Mouse (Mus musculus) liver, embryonic 11.5 days (tissue): ENCODE data around the gene Olfr1513. TPM values are rescaled to one million over a fixed set of nuclear protein-coding genes. Genes with fewer than 3 reads are reported as not detected.

Source experiments
- polyA plus RNA-seq: library from polyadenylated mRNA; unstranded; fragments of >200 nt; fragmentation: Nextera tagmentation; extraction: Ambion mirVana; gene quantifications from 2 replicates; pipeline ENCODE4 v1.2.1, GENCODE M21; 2014

Gene Olfr1513
- polyA plus RNA-seq, 1 experiment from 2014 or later: not detected

Other genes starting within 250 kb of the Olfr1513 start
- gene Rpgrip1, start 245.7 kb downstream of the Olfr1513 start, polyA plus RNA-seq: 103 and 111 TPM in 2 replicates
- gene Supt16, start 159.0 kb downstream of the Olfr1513 start, polyA plus RNA-seq: 52.1 and 58.6 TPM in 2 replicates
- 34.5 and 38.0 TPM in 2 replicates for gene Chd8, start 98.6 kb downstream of the Olfr1513 start, polyA plus RNA-seq
- 35.7 and 44.6 TPM in 2 replicates for gene Tox4, start 77.3 kb downstream of the Olfr1513 start, polyA plus RNA-seq
- 9.8 and 10.6 TPM in 2 replicates for gene Rab2b, start 76.9 kb downstream of the Olfr1513 start, polyA plus RNA-seq
- 44.7 and 52.2 TPM in 2 replicates for gene Mettl3, start 51.3 kb downstream of the Olfr1513 start, polyA plus RNA-seq
- gene Sall2, start 27.6 kb downstream of the Olfr1513 start, polyA plus RNA-seq: 9.8 and 11.6 TPM in 2 replicates
- gene Olfr1512, start 22.8 kb upstream of the Olfr1513 start, polyA plus RNA-seq: not detected in 2 replicates
- not detected in 2 replicates for gene Olfr1511, start 41.0 kb upstream of the Olfr1513 start, polyA plus RNA-seq
- gene Olfr1510, start 58.0 kb upstream of the Olfr1513 start, polyA plus RNA-seq: not detected in 2 replicates
- gene Olfr1509, start 86.6 kb upstream of the Olfr1513 start, polyA plus RNA-seq: not detected in 2 replicates
- gene Olfr1508, start 111.1 kb upstream of the Olfr1513 start, polyA plus RNA-seq: not detected in 2 replicates
- gene Olfr1507, start 139.3 kb upstream of the Olfr1513 start, polyA plus RNA-seq: not detected in 2 replicates